Mouse (Mus musculus) hindlimb bud, embryonic 11.5 days (tissue): ENCODE data around the gene Nol8.

ENCODE experiments used
- DNase-seq: peaks from one replicate; pipeline ENCODE4 v3.0.0-alpha.2; 2012; ENCODE audit warnings: low read depth, low spot score; ENCODE audit errors: extremely low spot score

Nol8 gene

GRCm38 (mm10) chr13:49682233-49682846 lies 29.5 kb downstream of the Nol8 start:
- no peak for DNase-seq

- DNase-seq = no peak
Measured at GRCm38 (mm10) chr13:49684266-49684665, 31.4 kb downstream of the Nol8 start.

DNA sequence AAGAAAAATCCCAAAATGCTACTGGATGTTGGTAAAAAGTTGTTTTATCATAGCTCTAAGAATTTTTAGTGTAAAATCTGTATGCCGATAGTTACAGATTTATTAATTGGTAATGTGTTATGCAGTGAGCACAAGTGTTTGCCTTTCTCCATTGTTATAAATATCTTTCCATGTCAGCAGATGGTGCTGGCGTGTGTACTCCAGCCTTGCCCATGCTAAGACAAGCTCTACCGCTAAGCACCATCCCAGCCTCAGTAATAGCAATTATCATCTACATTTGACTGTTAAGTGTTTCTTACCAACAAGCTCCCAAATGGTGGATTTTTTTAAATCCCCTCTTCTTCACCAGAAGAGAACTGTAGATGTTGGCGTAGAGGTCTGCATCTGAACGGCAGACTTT lies 38.2 kb downstream of the Nol8 start:
- no peak for DNase-seq

DNA sequence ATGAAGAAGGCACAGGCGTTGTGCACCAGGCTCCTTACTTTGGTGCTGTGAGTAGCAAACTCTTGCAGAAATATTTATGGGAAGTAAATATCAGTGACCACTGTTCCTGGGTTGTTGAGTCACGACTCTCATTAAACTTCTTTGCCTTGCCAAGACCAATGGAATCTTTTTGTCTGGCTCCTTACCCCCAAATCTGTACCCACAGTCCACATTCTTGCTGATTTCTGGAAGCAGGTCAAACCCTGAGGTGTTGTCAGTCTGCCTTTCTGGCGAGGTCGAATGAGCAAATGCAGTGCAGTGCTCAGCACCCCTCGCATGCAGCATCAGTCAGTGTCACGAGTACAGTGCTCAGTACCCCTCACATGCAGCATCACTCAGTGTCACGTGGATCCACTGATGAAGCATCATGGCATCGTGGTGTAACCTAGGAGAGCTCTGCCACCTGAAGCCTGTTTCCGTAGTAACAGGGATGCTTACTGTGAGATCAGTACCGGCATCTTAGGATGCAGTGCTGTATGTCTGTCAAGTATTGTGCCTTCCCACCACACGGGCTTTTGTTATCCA lies 50.4 kb downstream of the Nol8 start:
- no peak for DNase-seq

- DNase-seq = no peak
Measured at GRCm38 (mm10) chr13:49706032-49706690, 53.3 kb downstream of the Nol8 start.

DNA sequence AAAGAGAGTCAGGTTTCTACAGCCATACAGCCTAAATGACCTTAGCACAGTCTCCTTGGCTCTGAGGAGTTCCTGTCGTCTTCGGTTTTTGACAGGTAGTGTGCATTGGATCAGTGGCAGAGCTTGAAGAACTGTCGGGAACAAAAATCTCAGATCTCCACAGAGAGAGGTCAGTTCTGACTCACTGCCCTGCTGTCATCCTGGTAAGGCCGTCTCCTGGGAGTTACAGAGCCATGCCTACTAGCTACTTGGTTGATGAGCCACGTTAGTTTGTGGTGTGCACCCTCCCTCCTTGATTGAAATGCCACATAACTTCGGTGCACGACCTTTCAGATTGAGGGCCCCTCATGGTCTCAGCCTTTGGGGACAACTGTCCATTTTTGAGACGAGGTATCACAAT lies 55.4 kb downstream of the Nol8 start:
- no peak for DNase-seq

DNA sequence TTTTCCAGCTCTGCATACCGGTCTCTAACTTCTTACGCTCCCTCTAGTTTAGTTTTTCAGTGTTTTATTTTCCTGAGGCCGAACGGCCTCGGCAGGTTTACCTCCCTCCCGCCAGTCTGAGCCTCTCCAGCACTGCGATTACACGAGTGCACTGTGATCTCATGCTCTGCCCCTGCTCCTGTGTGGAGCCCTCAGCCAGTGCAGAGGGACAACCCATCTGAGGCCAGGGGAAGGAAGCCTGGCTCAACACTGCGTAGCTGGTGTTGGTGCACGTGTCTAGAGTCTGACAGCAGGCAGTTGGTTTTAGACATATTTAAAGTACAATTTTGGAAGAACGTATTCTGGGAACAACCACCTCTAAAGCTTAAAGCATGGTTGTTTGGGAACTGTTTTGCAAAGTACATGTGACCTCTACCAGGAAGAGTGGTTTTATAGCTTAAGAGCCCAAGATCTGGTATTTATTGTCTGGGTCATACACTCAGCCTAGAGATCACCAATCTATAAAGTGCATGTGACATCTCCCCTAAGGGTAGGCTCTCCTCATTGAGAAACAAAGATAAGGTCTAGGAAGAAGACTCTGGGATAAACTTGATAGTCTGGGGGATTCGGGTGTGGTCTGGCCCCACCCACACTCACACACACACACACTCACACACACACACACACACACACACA lies 59.3 kb downstream of the Nol8 start:
- no peak for DNase-seq

- no peak for DNase-seq
Measured at GRCm38 (mm10) chr13:49719310-49719709, 66.4 kb downstream of the Nol8 start.
